Mouse (Mus musculus) heart, postnatal 0 days (tissue): ENCODE results near the gene Sgpl1.

Experiments used
- CTCF ChIP-seq: IDR thresholded peaks from 2 replicates; pipeline ENCODE4 v1.5.1; 2016; ENCODE audit warnings: antibody characterized with exemption, control low read depth, low read depth
- EP300 ChIP-seq: IDR thresholded peaks from 2 replicates; pipeline ENCODE4 v1.6.1; 2016; ENCODE audit warnings: antibody characterized with exemption, low read depth

GRCm38 (mm10) chr10:61075607-61076006 is 71.9 kb downstream of the Sgpl1 start:
- TF ChIP-seq CTCF (no peak), EP300 (no peak)
